Mouse (Mus musculus) limb, embryonic 14.5 days (tissue): ENCODE results near the gene Hsd17b7. TPM values are rescaled to one million over a fixed set of nuclear protein-coding genes. Genes with fewer than 3 reads are reported as not detected.

Source experiments
- ATAC-seq: fragments of 200-750 bp; cut with Nextera tagmentation; 2 replicates; pipeline ENCODE4 v1.8.0; 2017; ENCODE audit warnings: low read depth, moderate number of reproducible peaks, moderate TSS enrichment; ENCODE audit not compliant: low FRiP score
- DNase-seq: peaks from one replicate; pipeline ENCODE4 v3.0.0-alpha.2; 2015; ENCODE audit warnings: low spot score
- H3K27ac ChIP-seq: fragments of 300-500 bp; sonication (generic); replicated peaks from 2 replicates; pipeline ENCODE4 v1.5.1; 2014; ENCODE audit warnings: low read depth, mild to moderate bottlenecking, low read length, moderate library complexity, mixed read lengths
- H3K27me3 ChIP-seq: fragments of 300-500 bp; sonication (generic); 2 replicates; pipeline ENCODE4 v1.6.1; 2014; ENCODE audit warnings: low read length, mixed read lengths; ENCODE audit not compliant: control insufficient read depth, insufficient read depth
- H3K36me3 ChIP-seq: fragments of 300-500 bp; sonication (generic); 2 replicates; pipeline ENCODE4 v1.6.1; 2014; ENCODE audit warnings: mild to moderate bottlenecking, low read length, moderate library complexity, mixed read lengths; ENCODE audit not compliant: control insufficient read depth, insufficient read depth
- H3K4me1 ChIP-seq: fragments of 300-500 bp; sonication (generic); 2 replicates; pipeline ENCODE4 v1.6.1; 2014; ENCODE audit warnings: antibody characterized with exemption, low read length, mixed read lengths; ENCODE audit not compliant: control insufficient read depth, insufficient read depth
- H3K4me2 ChIP-seq: fragments of 300-500 bp; sonication (generic); replicated peaks from 2 replicates; pipeline ENCODE4 v1.6.1; 2014; ENCODE audit warnings: low read depth, mild to moderate bottlenecking, low read length, moderate library complexity; ENCODE audit not compliant: severe bottlenecking
- H3K4me3 ChIP-seq: fragments of 300-500 bp; sonication (generic); replicated peaks from 2 replicates; pipeline ENCODE4 v1.5.1; 2014; ENCODE audit warnings: low read length
- H3K9ac ChIP-seq: fragments of 300-500 bp; sonication (generic); 2 replicates; pipeline ENCODE4 v1.6.1; 2014; ENCODE audit warnings: mild to moderate bottlenecking, low read depth, low read length, moderate library complexity; ENCODE audit not compliant: severe bottlenecking
- H3K9me3 ChIP-seq: fragments of 300-500 bp; sonication (generic); 2 replicates; pipeline ENCODE4 v1.6.1; 2016; ENCODE audit warnings: low read length; ENCODE audit not compliant: control insufficient read depth
- POLR2A ChIP-seq: fragments of 200-500 bp; IDR thresholded peaks from 2 replicates; pipeline ENCODE4 v1.8.0; 2012; ENCODE audit warnings: inconsistent platforms, mild to moderate bottlenecking, moderate library complexity, borderline replicate concordance; ENCODE audit not compliant: insufficient read depth, insufficient read length; ENCODE audit errors: extremely low read depth
- WGBS: fragments of 180-500 bp; shearing (Covaris S2); extraction: QIAGEN DNeasy Blood & Tissue Kit; methylation state at CpG from one replicate; pipeline ENCODE4 v1.1.7; 2014; 5-methylcytosine and 5-hydroxymethylcytosine counted together
- polyA plus RNA-seq, 2 experiments: library from polyadenylated mRNA; depleted of rRNA in 1 of 2; stranded (reverse) in 1 of 2; unstranded in 1 of 2; fragments of >200 nt; fragmentation: Nextera tagmentation in 1 of 2; extraction: Ambion mirVana in 1 of 2; gene quantifications; 2 replicates each; pipeline versions ENCODE4 v1.2.1 to v1.2.3; 2012 to 2014

The Hsd17b7 gene
- polyA plus RNA-seq, 2 experiments, result 10.7 to 19.2 TPM

DNA sequence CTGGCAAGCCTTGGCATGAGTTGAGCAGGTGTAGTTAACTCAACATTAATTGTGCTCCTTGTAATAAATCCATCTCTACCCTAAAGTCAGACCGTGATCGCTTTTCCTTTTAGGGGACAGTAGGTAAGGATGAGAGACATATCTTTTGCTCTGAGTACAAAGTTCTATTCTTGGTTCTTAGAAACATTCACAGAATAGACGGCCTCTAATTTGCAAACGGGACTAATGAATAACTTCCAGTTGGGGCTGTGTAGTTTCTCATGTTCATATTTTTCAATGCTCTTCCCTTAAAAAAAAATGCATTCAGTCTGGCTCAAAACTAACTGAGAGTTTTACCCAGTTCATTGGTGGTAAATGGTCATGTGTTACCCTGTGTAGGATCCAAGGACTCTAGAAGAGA, 1.9 kb upstream of the Hsd17b7 start:
- Histone ChIP-seq H3K27me3 (no peaks in the 10 kb centered on the region), H3K9ac (no peak overlapping the region), H3K4me1 (peaks cover 11% of the 10 kb centered on the region), H3K4me3 (no peak overlapping the region), H3K9me3 (no peaks in the 10 kb centered on the region), H3K36me3 (peaks cover 7% of the 10 kb centered on the region), H3K4me2 (no peak overlapping the region), H3K27ac (no peak overlapping the region)
- no peak for ATAC-seq
- DNase-seq, result no peak
- no peak for TF ChIP-seq POLR2A
- 90% methylated on average over 4 of the region's 4 CpGs for WGBS

DNA sequence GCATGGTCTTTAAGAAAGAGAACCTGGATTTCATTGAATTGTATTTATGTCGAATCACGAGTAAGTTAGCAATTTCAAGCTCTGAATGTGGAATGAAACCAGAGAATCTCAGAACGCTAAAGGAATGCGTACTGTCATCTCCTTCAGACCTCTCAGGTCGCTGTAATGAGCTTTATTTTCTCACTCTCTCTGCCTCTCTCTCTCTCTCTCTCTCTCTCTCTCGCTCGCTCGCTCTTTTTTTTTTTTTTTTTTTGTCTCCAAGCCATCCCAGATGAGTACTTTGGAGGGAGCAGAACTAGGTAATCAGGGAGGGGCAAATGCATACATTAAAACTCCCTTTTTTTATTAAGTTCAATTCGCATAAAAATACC, 460 bp upstream of the Hsd17b7 start:
- Histone ChIP-seq H3K9ac (peak overlapping the region; percentile 57), H3K4me1 (peaks cover 11% of the 10 kb centered on the region), H3K9me3 (no peaks in the 10 kb centered on the region), H3K27me3 (no peaks in the 10 kb centered on the region), H3K4me3 (peak overlapping the region; percentile 60), H3K36me3 (peaks cover 18% of the 10 kb centered on the region), H3K4me2 (peak overlapping the region; percentile 82), H3K27ac (peak overlapping the region; percentile 76)
- under 1% methylated on average over 9 of the region's 9 CpGs for WGBS
- no peak for TF ChIP-seq POLR2A
- DNase-seq (no peak), ATAC-seq (peak; percentile 64)

DNA sequence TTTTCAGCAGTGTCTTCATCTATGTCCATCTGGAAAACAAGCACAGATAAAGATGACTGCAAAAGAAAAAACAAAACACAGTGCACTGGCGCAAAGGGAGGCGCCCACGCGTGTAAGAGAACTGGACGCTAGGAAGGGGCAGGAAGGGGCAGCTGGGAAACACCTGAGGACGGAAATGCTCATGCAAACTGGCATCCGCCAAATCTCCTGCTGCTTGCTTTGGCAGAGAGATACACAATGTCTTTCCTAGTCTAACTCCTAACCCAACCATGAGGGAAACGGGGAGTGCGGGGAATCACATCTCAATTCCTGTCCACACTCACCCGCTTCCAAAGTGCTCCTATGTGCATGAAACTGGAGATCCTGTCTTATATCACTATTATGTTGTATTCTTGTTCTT, 15.9 kb downstream of the Hsd17b7 start:
- Histone ChIP-seq H3K4me2 (no peak overlapping the region), H3K4me1 (peaks cover 7% of the 10 kb centered on the region; the same call in 1 of the 2 replicates), H3K9ac (no peak overlapping the region), H3K36me3 (peaks cover 37% of the 10 kb centered on the region), H3K27me3 (no peaks in the 10 kb centered on the region), H3K9me3 (no peaks in the 10 kb centered on the region), H3K27ac (no peak overlapping the region), H3K4me3 (no peak overlapping the region)
- ATAC-seq, result no peak
- DNase-seq, result no peak
- WGBS, result 95% methylated on average over 10 of the region's 10 CpGs
- TF ChIP-seq POLR2A, result no peak

DNA sequence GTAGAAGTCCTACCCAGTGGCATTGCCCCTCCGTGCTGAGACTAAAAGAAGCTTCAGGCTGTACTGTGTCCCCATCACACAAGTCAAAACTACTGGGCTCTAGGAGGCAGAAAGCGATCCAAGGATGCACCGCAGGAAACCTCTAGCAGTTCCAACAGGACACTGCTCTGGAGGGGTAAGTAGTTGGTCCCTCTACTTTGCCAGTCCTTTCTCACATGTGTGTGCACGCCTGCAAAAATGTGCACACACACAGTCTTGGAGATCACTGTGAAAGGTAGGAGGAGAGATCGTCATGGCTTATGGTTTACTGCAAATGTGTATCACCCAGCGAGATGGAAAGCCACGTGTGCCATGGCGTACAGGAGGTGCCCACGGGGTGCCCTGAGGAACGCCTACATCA, 16.4 kb downstream of the Hsd17b7 start:
- no peak overlapping the region for H3K4me2 ChIP-seq
- H3K4me1 ChIP-seq, result peaks cover 7% of the 10 kb centered on the region; the same call in 1 of the 2 replicates
- no peak overlapping the region for H3K4me3 ChIP-seq
- WGBS, result 93% methylated on average over 10 of the region's 10 CpGs
- no peak overlapping the region for H3K9ac ChIP-seq
- no peaks in the 10 kb centered on the region for H3K9me3 ChIP-seq
- no peaks in the 10 kb centered on the region for H3K27me3 ChIP-seq
- DNase-seq (no peak), ATAC-seq (no peak)
- no peak for TF ChIP-seq POLR2A
- H3K27ac ChIP-seq, result no peak overlapping the region
- H3K36me3 ChIP-seq, result peaks cover 35% of the 10 kb centered on the region

DNA sequence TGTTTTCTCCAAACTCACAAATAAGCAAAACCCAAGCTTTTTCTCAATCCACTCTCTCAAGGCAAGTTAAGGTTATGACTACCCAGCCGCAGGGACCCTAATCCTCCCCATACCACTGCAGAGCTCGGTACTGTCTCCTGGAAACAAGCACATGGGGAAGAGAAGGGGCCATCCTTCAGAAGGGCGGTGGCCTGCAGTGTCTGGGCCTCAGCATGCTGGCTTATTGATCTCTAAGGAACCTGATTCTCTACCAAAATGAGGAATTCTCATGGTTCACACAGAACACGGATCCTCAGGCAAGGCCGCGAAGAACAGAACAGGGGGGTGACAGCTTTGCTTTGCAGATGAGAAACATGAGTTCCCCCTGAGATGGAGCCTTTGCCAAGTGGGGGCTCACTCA, 17.5 kb downstream of the Hsd17b7 start:
- no peak overlapping the region for H3K4me2 ChIP-seq
- H3K27me3 ChIP-seq, result no peaks in the 10 kb centered on the region
- no peak for ATAC-seq
- no peak for TF ChIP-seq POLR2A
- WGBS, result 93% methylated on average over 6 of the region's 6 CpGs
- peaks cover 7% of the 10 kb centered on the region; the same call in 1 of the 2 replicates for H3K4me1 ChIP-seq
- H3K27ac ChIP-seq, result no peak overlapping the region
- H3K36me3 ChIP-seq, result peaks cover 32% of the 10 kb centered on the region
- DNase-seq, result no peak
- no peaks in the 10 kb centered on the region for H3K9me3 ChIP-seq
- H3K4me3 ChIP-seq, result no peak overlapping the region
- H3K9ac ChIP-seq, result no peak overlapping the region

DNA sequence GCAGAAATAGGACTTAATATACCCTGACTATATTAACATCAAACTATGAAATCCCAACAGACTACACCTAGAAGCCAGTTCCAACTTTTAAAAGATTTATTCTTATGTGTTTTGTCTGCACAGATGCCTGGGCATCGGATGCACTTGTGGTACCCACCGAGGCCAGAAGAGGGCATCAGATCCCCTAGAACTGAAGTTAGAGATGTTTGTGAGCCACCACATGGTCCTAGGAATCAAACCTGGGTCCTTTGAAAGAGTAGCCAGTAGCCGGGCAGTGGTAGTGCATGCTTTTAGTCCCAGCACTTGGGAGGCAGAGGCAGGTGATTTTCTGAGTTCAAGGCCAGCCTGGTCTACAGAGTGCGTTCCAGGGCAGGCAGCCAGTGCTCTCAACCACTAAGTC, 18.4 kb downstream of the Hsd17b7 start:
- no peak for TF ChIP-seq POLR2A
- no peaks in the 10 kb centered on the region for H3K27me3 ChIP-seq
- peaks cover 7% of the 10 kb centered on the region; the same call in 1 of the 2 replicates for H3K4me1 ChIP-seq
- H3K36me3 ChIP-seq, result peaks cover 27% of the 10 kb centered on the region
- 88% methylated on average over 4 of the region's 4 CpGs for WGBS
- no peak overlapping the region for H3K4me3 ChIP-seq
- no peak overlapping the region for H3K4me2 ChIP-seq
- H3K9ac ChIP-seq, result no peak overlapping the region
- ATAC-seq, result no peak
- H3K27ac ChIP-seq, result no peak overlapping the region
- DNase-seq, result no peak
- H3K9me3 ChIP-seq, result no peaks in the 10 kb centered on the region
